Mouse (Mus musculus) CH12.LX (cell line): ENCODE results near the gene Zfp329.

ENCODE experiments used
- CTCF ChIP-seq, 2 experiments: IDR thresholded peaks in 1 of 2; conservative IDR thresholded peaks in 1 of 2; 2 replicates each; pipeline ENCODE4 v1.5.1; 2011 to 2012; ENCODE audit warnings: low read depth in 2 of 2, low read length in 2 of 2, improper control_type of control experiment in 1 of 2, inconsistent platforms in 1 of 2, mild to moderate bottlenecking in 1 of 2, moderate library complexity in 1 of 2
- ETS1 ChIP-seq: conservative IDR thresholded peaks from 2 replicates; pipeline ENCODE4 v1.6.1; 2012; ENCODE audit warnings: low read depth, mild to moderate bottlenecking, inconsistent platforms, low read length, improper control_type of control experiment, moderate library complexity
- MAX ChIP-seq: IDR thresholded peaks from 2 replicates; pipeline ENCODE4 v1.6.1; 2011; ENCODE audit warnings: low read length, improper control_type of control experiment
- POLR2A ChIP-seq: IDR thresholded peaks from 2 replicates; pipeline ENCODE4 v1.6.1; 2011; ENCODE audit warnings: low read depth, mild to moderate bottlenecking, improper control_type of control experiment, low read length
- POLR2AphosphoS2 ChIP-seq: IDR thresholded peaks from 2 replicates; pipeline ENCODE4 v1.6.1; 2011; ENCODE audit warnings: low read depth, low read length, improper control_type of control experiment

GRCm38 (mm10) chr7:12779782-12780150 lies 38.9 kb downstream of the Zfp329 start:
- no peak for TF ChIP-seq POLR2A
- no peak for TF ChIP-seq POLR2AphosphoS2
- TF ChIP-seq MAX: no peak
- TF ChIP-seq ETS1: no peak
- TF ChIP-seq CTCF (conservative IDR thresholded peaks at IDR 0.05 in 1 of 2, IDR thresholded peaks at IDR 0.05 in 1 of 2; ENCODE audit: low read depth in 2 of 2, low read length in 2 of 2): no peak
